Comparison of ENCODE assay signal across 10 mouse cellular contexts in genomic region chr15:27724298-27724697, GRCm38 (mm10). TPM values are rescaled to one million over a fixed set of nuclear protein-coding genes. Genes with fewer than 3 reads are reported as not detected.
DNase-seq lines count a peak whose midpoint lies in the region; ATAC-seq and TF ChIP-seq lines count a peak whose summit lies in the region.
"Had no signal": no experiment of that assay in that cellular context is flagged by ENCODE, and none has a peak within 500 bp of the region (broad histone marks: within the 10 kb centered on the region; RNA-seq: fewer than 3 reads in every experiment).

No protein-coding gene starts in this region.

- ATAC-seq in lung, embryonic 15.5 days (ENCODE audit: borderline replicate concordance, extremely low read depth, low FRiP score, low TSS enrichment), result no peak
- no peak for ATAC-seq in limb, embryonic 14.5 days (ENCODE audit: low FRiP score, low read depth)

- H3K4me2 ChIP-seq in lung, embryonic 15.5 days, result no peak overlapping the region
- H3K4me2 ChIP-seq in limb, embryonic 14.5 days (replicated peaks; ENCODE audit: low read depth, low read length, severe bottlenecking), result no peak overlapping the region

- no peak for TF ChIP-seq POLR2A in limb, embryonic 14.5 days (IDR thresholded peaks at IDR 0.05; ENCODE audit: borderline replicate concordance, extremely low read depth, insufficient read depth, insufficient read length)

- 55% methylated on average over 6 of the region's 6 CpGs for WGBS in lung, embryonic 15.5 days
- WGBS in limb, embryonic 14.5 days, result 61% methylated on average over 6 of the region's 6 CpGs

- no peaks in the 10 kb centered on the region for H3K9me3 ChIP-seq in lung, embryonic 15.5 days
- no peaks in the 10 kb centered on the region for H3K9me3 ChIP-seq in limb, embryonic 14.5 days (ENCODE audit: control insufficient read depth, low read length)

- H3K27me3 ChIP-seq in lung, embryonic 15.5 days, result no peaks in the 10 kb centered on the region
- H3K27me3 ChIP-seq in limb, embryonic 14.5 days (ENCODE audit: control insufficient read depth, insufficient read depth, low read length), result no peaks in the 10 kb centered on the region

- DNase-seq in embryo, embryonic 10.5 days (ENCODE audit: low spot score), result peak; percentile 6
- no peak for DNase-seq in embryo, embryonic 9.5 days (ENCODE audit: extremely low spot score)
- no peak for DNase-seq in lung, adult 18-20 months
- DNase-seq in limb, embryonic 14.5 days (ENCODE audit: low spot score), result no peak
- DNase-seq in thymus, postnatal 0 days (ENCODE audit: low spot score), result peak; percentile 81
- no peak for DNase-seq in frontal cortex, postnatal 25 days (ENCODE audit: low spot score in 2 of 2)
- no peak for DNase-seq in left cerebral cortex, adult 18-20 months (ENCODE audit: low spot score in 2 of 2)
- DNase-seq: cerebellum, postnatal 36 days had no signal

- H3K9ac ChIP-seq in lung, embryonic 15.5 days, result no peak overlapping the region
- no peak overlapping the region for H3K9ac ChIP-seq in limb, embryonic 14.5 days (ENCODE audit: low read depth, low read length, severe bottlenecking)

- peak overlapping the region; percentile 27; the same call in 1 of the 2 replicates for H3K27ac ChIP-seq in lung, embryonic 15.5 days
- peak overlapping the region; percentile 26; the same call in 1 of the 2 replicates for H3K27ac ChIP-seq in limb, embryonic 14.5 days (replicated peaks; ENCODE audit: low read depth, low read length)

- H3K4me3 ChIP-seq in lung, embryonic 15.5 days, result no peak overlapping the region
- H3K4me3 ChIP-seq in limb, embryonic 14.5 days (replicated peaks; ENCODE audit: low read length), result no peak overlapping the region
- H3K4me3 ChIP-seq: myocyte had no signal

- no peaks in the 10 kb centered on the region for H3K36me3 ChIP-seq in lung, embryonic 15.5 days
- H3K36me3 ChIP-seq in limb, embryonic 14.5 days (ENCODE audit: control insufficient read depth, insufficient read depth, low read length), result no peaks in the 10 kb centered on the region

- H3K4me1 ChIP-seq in lung, embryonic 15.5 days, result 0 out of 2 replicates have a peak, but pooled peaks cover 5% of the 10 kb centered on the region
- 0 out of 2 replicates have a peak, but pooled peaks cover 5% of the 10 kb centered on the region for H3K4me1 ChIP-seq in limb, embryonic 14.5 days (ENCODE audit: control insufficient read depth, insufficient read depth, low read length)

RNA-seq across cellular contexts. Expression of gene Otulinl, which starts 42.9 kb away (rescaled TPM):
- polyA plus RNA-seq in lung, embryonic 15.5 days (2015; fragmentation: Nextera tagmentation; extraction: Ambion mirVana), result 21.5 and 22.1 TPM in 2 replicates
- 9.0 and 9.6 TPM in 2 replicates for polyA plus RNA-seq in limb, embryonic 14.5 days (2012; rRNA removed)
- polyA plus RNA-seq in limb, embryonic 14.5 days (2014; fragmentation: Nextera tagmentation; extraction: Ambion mirVana), result 20.6 and 24.4 TPM in 2 replicates
- polyA plus RNA-seq in thymus, postnatal 0 days (2015; fragmentation: Nextera tagmentation; extraction: Ambion mirVana), result 75.9 and 97.4 TPM in 2 replicates
- total RNA-seq in left cerebral cortex, adult 18-20 months (2021), result 10 to 100 TPM; 25.1 to 27.8 TPM

Comparison
In these comparisons a context has a peak if more than half of its experiments do, and no peak if none do; other contexts are left out.
1. DNase-seq: peak in embryo, embryonic 10.5 days (single experiment) and thymus, postnatal 0 days (single experiment); none in embryo, embryonic 9.5 days (single experiment), lung, adult 18-20 months (0 of 2), limb, embryonic 14.5 days (single experiment), frontal cortex, postnatal 25 days (0 of 2) and left cerebral cortex, adult 18-20 months (0 of 2).